Mouse (Mus musculus): ENCODE measurements around the gene Trh.

- TF ChIP-seq CTCF (IDR thresholded peaks at IDR 0.05) (no peak), EP300 (IDR thresholded peaks at IDR 0.05; ENCODE audit: insufficient read depth, low read depth, low read length) (no peak)
Observed at GRCm38 (mm10) chr6:92255346-92255745, 10.9 kb upstream of the Trh start.

All from heart, adult 2 months (tissue).